Mouse (Mus musculus) adipocyte (in vitro differentiated cells): Measurements from ENCODE around the gene Miga1.

Experiments
- DNase-seq: peaks from one replicate; pipeline ENCODE4 v3.0.0-alpha.2; 2016; ENCODE audit warnings: low spot score

The Miga1 gene

GRCm38 (mm10) chr3:152284759-152285158 lies 55.4 kb downstream of the Miga1 start:
- DNase-seq, result no peak

GRCm38 (mm10) chr3:152284306-152284705 lies 55.9 kb downstream of the Miga1 start:
- no peak for DNase-seq

GRCm38 (mm10) chr3:152282126-152282525 lies 58.1 kb downstream of the Miga1 start:
- DNase-seq, result no peak

- DNase-seq, result no peak
These were observed 61.8 kb downstream of the Miga1 start for GRCm38 (mm10) chr3:152278431-152278830.

GRCm38 (mm10) chr3:152277912-152278311 lies 62.3 kb downstream of the Miga1 start:
- DNase-seq, result no peak

GRCm38 (mm10) chr3:152276935-152277334 lies 63.3 kb downstream of the Miga1 start:
- DNase-seq, result no peak

- no peak for DNase-seq
These were observed 65.2 kb downstream of the Miga1 start for GRCm38 (mm10) chr3:152275008-152275407.

- no peak for DNase-seq
These were observed 67.1 kb downstream of the Miga1 start for GRCm38 (mm10) chr3:152272974-152273685.

- DNase-seq, result no peak
These were observed 68.3 kb downstream of the Miga1 start for GRCm38 (mm10) chr3:152271876-152272275.

GRCm38 (mm10) chr3:152271071-152271710 lies 69.0 kb downstream of the Miga1 start:
- DNase-seq, result no peak

GRCm38 (mm10) chr3:152268099-152268498 lies 72.1 kb downstream of the Miga1 start:
- DNase-seq, result no peak

GRCm38 (mm10) chr3:152266036-152266421 lies 74.2 kb downstream of the Miga1 start, which contains the start of gene Nexn:
Gene Nexn, minus strand, starts transcription at chr3:152266350.
- DNase-seq, result no peak

GRCm38 (mm10) chr3:152265351-152266035 lies 74.7 kb downstream of the Miga1 start:
- DNase-seq, result no peak

- no peak for DNase-seq
These were observed 75.4 kb downstream of the Miga1 start for GRCm38 (mm10) chr3:152264830-152265229.

GRCm38 (mm10) chr3:152264374-152264773 lies 75.8 kb downstream of the Miga1 start:
- no peak for DNase-seq

GRCm38 (mm10) chr3:152261948-152262347 lies 78.3 kb downstream of the Miga1 start:
- DNase-seq, result no peak

- DNase-seq, result no peak
These were observed 78.8 kb downstream of the Miga1 start for GRCm38 (mm10) chr3:152261436-152261835.

GRCm38 (mm10) chr3:152260362-152260761 lies 79.8 kb downstream of the Miga1 start:
- DNase-seq, result no peak

GRCm38 (mm10) chr3:152259409-152259808 lies 80.8 kb downstream of the Miga1 start:
- DNase-seq, result peak; percentile 88

GRCm38 (mm10) chr3:152257528-152257927 lies 82.7 kb downstream of the Miga1 start:
- DNase-seq, result no peak

GRCm38 (mm10) chr3:152250487-152250886 lies 89.7 kb downstream of the Miga1 start:
- no peak for DNase-seq

- no peak for DNase-seq
These were observed 92.5 kb downstream of the Miga1 start for GRCm38 (mm10) chr3:152247708-152248107.
